Mouse (Mus musculus): ENCODE data around the gene Masp1. TPM values are rescaled to one million over a fixed set of nuclear protein-coding genes. Genes with fewer than 3 reads are reported as not detected.

The Masp1 gene
- polyA plus RNA-seq, 1 experiment from 2014 or later, result 1.3 TPM

DNA sequence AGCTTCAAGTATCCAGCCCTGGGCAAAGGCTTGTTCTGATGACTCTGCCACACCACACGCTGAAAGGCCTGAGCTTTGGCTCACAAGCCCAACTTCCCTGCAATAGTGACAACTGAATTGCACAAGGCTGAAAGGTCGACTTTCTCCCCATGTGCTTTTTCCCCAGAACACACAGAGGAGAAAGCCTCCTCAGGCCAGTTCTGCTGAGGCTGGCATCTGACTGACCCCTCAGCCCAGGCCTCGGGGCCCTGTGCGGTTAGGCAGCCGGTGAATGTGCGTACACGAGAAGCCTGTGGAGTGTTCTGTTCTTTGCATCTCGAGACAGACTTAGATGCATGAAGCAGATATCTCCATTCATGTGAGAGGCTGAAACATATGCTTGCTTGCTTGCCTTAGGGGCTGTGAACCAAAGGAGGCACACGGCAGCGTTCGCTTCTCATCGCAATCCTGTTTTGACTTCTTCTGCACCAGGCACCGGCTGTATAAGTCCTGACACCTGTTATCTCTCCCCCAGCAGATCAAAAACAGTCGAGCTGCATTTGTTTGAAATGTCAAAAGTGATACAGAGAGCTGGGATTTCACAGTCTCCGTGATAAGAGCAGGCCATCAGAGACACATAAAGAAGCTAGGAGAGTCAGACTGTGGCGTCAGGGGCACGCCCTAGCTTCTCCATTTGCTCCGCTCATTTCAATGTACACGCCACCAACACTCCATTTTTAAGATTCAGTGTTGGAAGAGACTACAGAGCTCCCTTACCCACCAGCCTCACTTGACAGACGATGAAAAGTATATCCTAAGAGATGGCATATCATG lies 2.7 kb downstream of the Masp1 start:
- 42% methylated on average over 20 of the region's 20 CpGs for WGBS

DNA sequence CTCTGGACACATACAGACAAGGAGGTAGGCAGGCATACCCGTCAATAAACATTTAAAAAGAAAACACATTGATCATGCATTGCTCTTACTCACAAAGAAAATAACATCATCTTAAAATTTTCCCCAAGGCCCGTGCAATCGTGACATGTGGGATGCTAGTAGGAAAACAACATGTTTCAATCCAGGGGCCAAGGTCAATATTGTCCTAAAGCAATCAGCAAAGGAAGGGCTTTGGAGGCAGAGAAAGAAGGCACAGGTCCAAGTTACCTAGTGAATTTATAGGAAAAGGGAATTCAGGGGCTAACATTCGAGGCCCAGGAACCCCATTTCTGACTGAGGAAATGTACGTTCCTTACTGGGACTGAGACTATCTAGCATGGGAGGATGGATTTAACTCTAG lies 3.4 kb downstream of the Masp1 start:
- ATAC-seq (ENCODE audit: insufficient number of reproducible peaks, insufficient read depth, low FRiP score, low read depth), result no peak
- 80% methylated on average over 5 of the region's 5 CpGs for WGBS
- Histone ChIP-seq H3K9ac (replicated peaks; ENCODE audit: low read depth, low read length) (no peak overlapping the region), H3K9me3 (ENCODE audit: control insufficient read depth, low read depth, low read length) (no peaks in the 10 kb centered on the region), H3K4me3 (ENCODE audit: low read depth, low read length) (no peak overlapping the region), H3K4me2 (replicated peaks; ENCODE audit: low read depth, low read length) (no peak overlapping the region), H3K27me3 (ENCODE audit: control insufficient read depth, insufficient read depth, low read length) (no peaks in the 10 kb centered on the region), H3K4me1 (ENCODE audit: control insufficient read depth, insufficient read depth, low read length) (peaks cover 17% of the 10 kb centered on the region), H3K36me3 (ENCODE audit: control insufficient read depth, insufficient read depth, low read length) (no peaks in the 10 kb centered on the region), H3K27ac (ENCODE audit: low read length) (no peak overlapping the region)

More for the DNA sequence above, 2.7 kb downstream of the Masp1 start:
- Histone ChIP-seq H3K4me3 (ENCODE audit: low read depth, low read length) (no peak overlapping the region), H3K4me2 (replicated peaks; ENCODE audit: low read depth, low read length) (no peak overlapping the region), H3K9ac (replicated peaks; ENCODE audit: low read depth, low read length) (no peak overlapping the region), H3K27me3 (ENCODE audit: control insufficient read depth, insufficient read depth, low read length) (no peaks in the 10 kb centered on the region), H3K27ac (ENCODE audit: low read length) (no peak overlapping the region), H3K9me3 (ENCODE audit: control insufficient read depth, low read depth, low read length) (no peaks in the 10 kb centered on the region), H3K4me1 (ENCODE audit: control insufficient read depth, insufficient read depth, low read length) (peaks cover 17% of the 10 kb centered on the region), H3K36me3 (ENCODE audit: control insufficient read depth, insufficient read depth, low read length) (no peaks in the 10 kb centered on the region)
- no peak for ATAC-seq (ENCODE audit: insufficient number of reproducible peaks, insufficient read depth, low FRiP score, low read depth)

DNA sequence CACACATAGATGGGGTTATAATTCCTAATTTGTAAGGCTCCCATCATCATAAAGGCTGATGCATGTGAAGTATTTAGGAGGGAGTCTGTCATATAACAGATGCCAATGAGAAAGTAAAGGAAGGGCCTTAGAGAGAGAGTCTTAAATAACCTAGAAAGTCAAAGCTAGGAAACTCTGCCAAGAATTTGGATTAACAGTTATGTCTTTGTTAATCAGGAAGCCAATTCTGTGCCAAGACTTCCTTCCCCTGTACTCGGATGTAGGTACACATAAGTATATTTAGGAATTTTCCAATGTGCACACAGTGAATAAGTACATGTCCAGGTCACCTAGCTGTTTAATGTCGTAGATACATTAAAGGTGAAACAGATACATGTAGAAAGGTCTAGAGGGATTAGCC lies 4.0 kb downstream of the Masp1 start:
- no peak overlapping the region for H3K27ac ChIP-seq (ENCODE audit: low read length)
- H3K27me3 ChIP-seq (ENCODE audit: control insufficient read depth, insufficient read depth, low read length), result no peaks in the 10 kb centered on the region
- no peak overlapping the region for H3K4me2 ChIP-seq (replicated peaks; ENCODE audit: low read depth, low read length)
- WGBS, result 65% methylated on average over 2 of the region's 2 CpGs
- H3K9me3 ChIP-seq (ENCODE audit: control insufficient read depth, low read depth, low read length), result no peaks in the 10 kb centered on the region
- no peak overlapping the region for H3K9ac ChIP-seq (replicated peaks; ENCODE audit: low read depth, low read length)
- H3K4me1 ChIP-seq (ENCODE audit: control insufficient read depth, insufficient read depth, low read length), result peaks cover 17% of the 10 kb centered on the region
- no peak overlapping the region for H3K4me3 ChIP-seq (ENCODE audit: low read depth, low read length)
- ATAC-seq (ENCODE audit: insufficient number of reproducible peaks, insufficient read depth, low FRiP score, low read depth), result no peak
- no peaks in the 10 kb centered on the region for H3K36me3 ChIP-seq (ENCODE audit: control insufficient read depth, insufficient read depth, low read length)

DNA sequence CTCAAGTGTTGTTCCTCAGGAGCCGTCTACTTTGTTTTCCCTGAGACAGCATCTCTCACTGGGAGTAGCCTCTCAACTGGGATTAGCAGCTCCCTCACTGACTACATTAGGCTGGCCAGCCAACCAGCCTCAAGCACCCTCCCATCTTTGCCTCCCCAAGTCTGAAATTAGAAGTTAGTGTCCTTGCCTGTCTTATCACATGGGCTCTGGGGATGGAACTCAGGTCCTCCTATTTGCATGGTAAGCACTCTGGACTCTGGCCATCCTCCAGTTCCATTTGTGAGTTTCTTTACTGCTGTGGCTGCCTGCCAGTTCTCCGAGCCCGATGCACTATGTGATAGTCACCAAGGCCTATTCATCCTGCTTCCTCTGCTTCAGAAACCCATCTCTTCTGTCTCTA lies 4.8 kb downstream of the Masp1 start:
- Histone ChIP-seq H3K36me3 (ENCODE audit: control insufficient read depth, insufficient read depth, low read length) (no peaks in the 10 kb centered on the region), H3K27me3 (ENCODE audit: control insufficient read depth, insufficient read depth, low read length) (no peaks in the 10 kb centered on the region), H3K4me3 (ENCODE audit: low read depth, low read length) (no peak overlapping the region), H3K9me3 (ENCODE audit: control insufficient read depth, low read depth, low read length) (no peaks in the 10 kb centered on the region), H3K9ac (replicated peaks; ENCODE audit: low read depth, low read length) (no peak overlapping the region), H3K4me2 (replicated peaks; ENCODE audit: low read depth, low read length) (no peak overlapping the region), H3K27ac (ENCODE audit: low read length) (no peak overlapping the region), H3K4me1 (ENCODE audit: control insufficient read depth, insufficient read depth, low read length) (peaks cover 13% of the 10 kb centered on the region)
- 64% methylated on average over 3 of the region's 3 CpGs for WGBS
- no peak for ATAC-seq (ENCODE audit: insufficient number of reproducible peaks, insufficient read depth, low FRiP score, low read depth)

DNA sequence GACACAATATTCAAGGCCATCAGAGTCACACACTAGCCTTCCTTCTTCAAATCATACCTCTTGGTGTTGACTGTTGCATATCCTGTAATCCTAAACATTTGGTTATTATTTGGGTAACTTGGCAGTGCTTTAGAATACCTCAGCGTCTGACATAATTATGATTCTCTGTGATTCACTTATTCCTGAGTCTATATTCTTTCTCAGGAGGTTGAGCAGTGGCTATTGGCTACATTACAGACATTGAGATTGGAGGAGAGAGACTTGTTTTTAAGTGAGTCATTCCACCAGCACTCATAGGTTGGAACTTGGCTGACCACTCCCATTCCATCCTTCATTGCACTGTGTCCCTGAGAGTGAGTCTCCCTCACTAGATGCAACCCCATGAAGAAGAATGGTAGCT lies 7.2 kb downstream of the Masp1 start:
- Histone ChIP-seq H3K4me3 (ENCODE audit: low read depth, low read length) (no peak overlapping the region), H3K9me3 (ENCODE audit: control insufficient read depth, low read depth, low read length) (no peaks in the 10 kb centered on the region), H3K9ac (replicated peaks; ENCODE audit: low read depth, low read length) (no peak overlapping the region), H3K27me3 (ENCODE audit: control insufficient read depth, insufficient read depth, low read length) (no peaks in the 10 kb centered on the region), H3K36me3 (ENCODE audit: control insufficient read depth, insufficient read depth, low read length) (no peaks in the 10 kb centered on the region), H3K4me2 (replicated peaks; ENCODE audit: low read depth, low read length) (no peak overlapping the region), H3K27ac (ENCODE audit: low read length) (no peak overlapping the region), H3K4me1 (ENCODE audit: control insufficient read depth, insufficient read depth, low read length) (no peaks in the 10 kb centered on the region)
- 90% methylated on average over 1 of the region's 1 CpGs for WGBS
- ATAC-seq (ENCODE audit: insufficient number of reproducible peaks, insufficient read depth, low FRiP score, low read depth), result no peak

DNA sequence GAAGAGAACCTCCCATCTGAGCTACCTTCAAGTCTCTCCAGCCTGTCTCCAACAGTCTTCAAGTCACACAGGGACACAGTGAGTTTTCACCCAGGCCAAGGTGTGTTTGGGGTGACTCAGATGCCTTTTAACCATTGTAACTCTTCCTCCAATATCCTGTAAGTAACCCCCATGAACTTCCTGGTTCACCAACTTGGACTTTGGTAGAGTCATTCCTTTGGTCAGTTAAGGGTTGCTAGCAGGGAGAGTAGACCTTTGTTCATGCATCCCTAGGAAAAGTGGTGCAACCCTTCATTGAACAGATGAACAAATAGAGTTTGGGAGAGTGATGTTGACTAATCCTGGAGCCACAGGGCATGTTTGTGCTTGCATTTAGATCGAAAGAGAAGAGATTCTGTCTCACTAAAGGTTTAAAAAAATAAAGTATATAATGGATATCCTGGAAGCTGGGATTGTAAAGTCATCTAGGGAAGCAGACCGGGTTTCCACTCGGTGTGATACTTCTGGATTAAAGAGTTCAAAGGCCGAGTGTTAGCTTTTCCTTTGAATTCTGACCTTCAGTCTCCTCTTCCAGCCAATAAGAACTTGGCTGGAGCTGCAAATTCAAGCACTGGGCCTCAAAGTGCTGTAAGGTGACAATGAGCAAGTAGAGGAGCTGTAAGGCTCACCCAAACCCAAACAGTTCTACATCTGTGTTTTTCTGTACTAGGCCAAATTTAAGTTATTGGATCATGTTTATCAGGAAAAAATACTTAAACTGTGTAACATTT lies 9.3 kb downstream of the Masp1 start:
- Histone ChIP-seq H3K9me3 (ENCODE audit: control insufficient read depth, low read depth, low read length) (no peaks in the 10 kb centered on the region), H3K4me3 (ENCODE audit: low read depth, low read length) (no peak overlapping the region), H3K4me1 (ENCODE audit: control insufficient read depth, insufficient read depth, low read length) (no peaks in the 10 kb centered on the region), H3K27ac (ENCODE audit: low read length) (no peak overlapping the region), H3K9ac (replicated peaks; ENCODE audit: low read depth, low read length) (no peak overlapping the region), H3K4me2 (replicated peaks; ENCODE audit: low read depth, low read length) (no peak overlapping the region), H3K27me3 (ENCODE audit: control insufficient read depth, insufficient read depth, low read length) (no peaks in the 10 kb centered on the region), H3K36me3 (ENCODE audit: control insufficient read depth, insufficient read depth, low read length) (no peaks in the 10 kb centered on the region)
- no peak for ATAC-seq (ENCODE audit: insufficient number of reproducible peaks, insufficient read depth, low FRiP score, low read depth)
- 58% methylated on average over 4 of the region's 4 CpGs for WGBS

DNA sequence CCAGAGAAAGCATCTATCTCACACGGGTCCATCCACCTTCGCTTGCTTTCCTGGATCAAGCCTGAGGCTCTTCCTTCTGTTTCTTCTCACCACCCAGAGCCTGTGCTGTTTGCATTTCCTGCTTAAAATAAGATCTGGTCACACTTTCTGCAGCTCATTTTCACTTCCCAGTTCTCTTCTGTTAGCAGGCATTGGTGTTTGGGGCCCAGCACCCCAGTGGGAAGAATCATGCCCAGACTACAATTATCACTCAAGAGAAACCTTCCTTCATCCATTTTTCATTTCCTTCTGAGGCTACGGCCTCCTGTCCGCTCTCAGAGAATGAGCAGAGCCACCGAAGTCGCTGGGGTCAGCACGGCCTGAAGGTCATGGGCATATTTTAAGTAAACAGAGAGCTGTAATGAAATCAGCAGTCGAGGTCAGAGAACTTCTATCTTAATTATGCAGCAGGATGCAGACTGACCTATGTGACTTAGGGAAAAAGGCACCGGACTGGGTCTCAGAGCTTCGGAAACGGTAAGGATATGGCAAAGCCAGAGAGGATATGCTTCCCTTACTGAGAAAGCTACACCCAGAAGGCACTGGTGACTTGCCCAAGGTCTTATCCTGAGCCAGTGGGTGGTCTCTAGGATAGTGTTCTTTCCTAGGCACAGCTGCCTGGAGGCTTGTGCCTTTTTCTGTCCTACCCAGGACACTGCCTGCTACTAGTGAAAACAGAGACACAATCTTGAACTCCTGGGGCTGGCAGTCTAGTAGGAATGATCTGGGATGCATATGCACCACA lies 14.5 kb downstream of the Masp1 start:
- no peak for ATAC-seq (ENCODE audit: insufficient number of reproducible peaks, insufficient read depth, low FRiP score, low read depth)
- WGBS, result 39% methylated on average over 11 of the region's 11 CpGs

DNA sequence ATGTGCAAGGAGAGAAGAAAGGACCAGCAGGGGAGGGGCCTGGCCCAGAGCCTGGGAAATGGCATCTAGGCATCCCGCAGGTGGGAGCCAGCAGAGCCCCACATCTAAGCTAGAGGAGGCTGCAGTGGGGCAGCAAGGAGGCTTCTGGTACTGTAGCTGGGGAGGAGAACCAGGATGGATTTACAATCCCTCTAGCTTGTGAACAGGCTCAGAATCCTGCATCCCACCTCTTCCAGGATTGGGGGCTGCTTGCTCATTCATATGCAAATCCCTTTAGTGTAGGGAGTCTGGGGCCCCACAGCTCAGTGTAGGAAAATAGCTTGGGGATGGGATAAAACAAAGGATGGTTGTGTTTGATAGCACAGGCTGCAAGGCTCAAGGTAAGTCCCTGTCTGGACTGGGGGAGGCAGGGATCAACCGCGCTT lies 16.3 kb downstream of the Masp1 start:
- no peaks in the 10 kb centered on the region for H3K4me1 ChIP-seq (ENCODE audit: control insufficient read depth, insufficient read depth, low read length)
- H3K27ac ChIP-seq (ENCODE audit: low read length), result no peak overlapping the region
- H3K9ac ChIP-seq (replicated peaks; ENCODE audit: low read depth, low read length), result no peak overlapping the region
- 63% methylated on average over 3 of the region's 3 CpGs for WGBS
- H3K27me3 ChIP-seq (ENCODE audit: control insufficient read depth, insufficient read depth, low read length), result no peaks in the 10 kb centered on the region
- no peaks in the 10 kb centered on the region for H3K36me3 ChIP-seq (ENCODE audit: control insufficient read depth, insufficient read depth, low read length)
- no peak for ATAC-seq (ENCODE audit: insufficient number of reproducible peaks, insufficient read depth, low FRiP score, low read depth)
- H3K4me3 ChIP-seq (ENCODE audit: low read depth, low read length), result no peak overlapping the region
- H3K4me2 ChIP-seq (replicated peaks; ENCODE audit: low read depth, low read length), result no peak overlapping the region
- H3K9me3 ChIP-seq (ENCODE audit: control insufficient read depth, low read depth, low read length), result no peaks in the 10 kb centered on the region

More for the DNA sequence above, 14.5 kb downstream of the Masp1 start:
- Histone ChIP-seq H3K27ac (ENCODE audit: low read length) (no peak overlapping the region), H3K9me3 (ENCODE audit: control insufficient read depth, low read depth, low read length) (no peaks in the 10 kb centered on the region), H3K36me3 (ENCODE audit: control insufficient read depth, insufficient read depth, low read length) (no peaks in the 10 kb centered on the region), H3K27me3 (ENCODE audit: control insufficient read depth, insufficient read depth, low read length) (no peaks in the 10 kb centered on the region), H3K9ac (replicated peaks; ENCODE audit: low read depth, low read length) (no peak overlapping the region), H3K4me3 (ENCODE audit: low read depth, low read length) (no peak overlapping the region), H3K4me2 (replicated peaks; ENCODE audit: low read depth, low read length) (no peak overlapping the region), H3K4me1 (ENCODE audit: control insufficient read depth, insufficient read depth, low read length) (no peaks in the 10 kb centered on the region)

Measured in stomach, embryonic 14.5 days (tissue).